Mouse (Mus musculus) kidney, adult 2 months (tissue): Measurements from ENCODE around the gene Zfp618.

ENCODE experiments used
- CTCF ChIP-seq: fragments of 200-500 bp; conservative IDR thresholded peaks from 2 replicates; pipeline ENCODE4 v1.5.1; 2011; ENCODE audit warnings: low read depth, mild to moderate bottlenecking, control low read depth, low read length, moderate library complexity, mixed read lengths; ENCODE audit not compliant: insufficient read depth, insufficient read length
- POLR2A ChIP-seq: fragments of 200-500 bp; IDR thresholded peaks from one replicate; pipeline ENCODE4 v1.6.1; 2011; ENCODE audit warnings: low read depth, low read length, control low read depth

DNA sequence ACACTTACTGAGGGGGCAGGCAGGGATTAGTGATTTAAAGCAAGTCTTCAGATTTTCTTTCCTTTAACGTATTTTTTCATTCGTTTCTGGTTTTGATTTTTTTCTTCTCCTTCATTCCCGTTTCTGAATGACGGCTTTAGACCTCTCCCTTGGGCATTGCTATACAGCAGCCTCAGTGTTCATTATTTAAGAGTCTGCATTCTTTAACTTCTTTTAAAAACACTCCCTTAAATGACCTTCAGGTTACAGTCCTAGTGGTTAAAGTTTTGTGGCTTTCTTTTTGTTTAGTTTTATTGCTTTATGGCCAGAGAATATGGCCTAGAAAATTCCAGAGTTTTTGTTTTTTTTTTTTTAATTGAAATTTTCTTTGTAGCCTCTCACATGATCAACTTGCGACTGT, 64.8 kb downstream of the Zfp618 start:
- no peak for TF ChIP-seq POLR2A
- no peak for TF ChIP-seq CTCF
